Mouse (Mus musculus) heart, postnatal 0 days (tissue): ENCODE data around the gene Hs6st2. TPM values are rescaled to one million over a fixed set of nuclear protein-coding genes. Genes with fewer than 3 reads are reported as not detected.

ENCODE experiments used
- ATAC-seq: fragments of 200-750 bp; cut with Nextera tagmentation; 2 replicates; pipeline ENCODE4 v1.8.0; 2017; ENCODE audit warnings: low read depth, moderate number of reproducible peaks, moderate library complexity; ENCODE audit not compliant: insufficient read depth
- DNase-seq: peaks from one replicate; pipeline ENCODE4 v3.0.0-alpha.2; 2016; ENCODE audit warnings: low spot score
- H3K27ac ChIP-seq: fragments of 300-500 bp; sonication (generic); 2 replicates; pipeline ENCODE4 v1.5.1; 2014; ENCODE audit warnings: low read depth, mild to moderate bottlenecking
- H3K27me3 ChIP-seq: fragments of 300-500 bp; sonication (generic); 2 replicates; pipeline ENCODE4 v1.6.1; 2014; ENCODE audit warnings: low read length, mixed read lengths; ENCODE audit not compliant: control insufficient read depth, insufficient read depth
- H3K36me3 ChIP-seq: fragments of 300-500 bp; sonication (generic); replicated peaks from 2 replicates; pipeline ENCODE4 v1.6.1; 2014; ENCODE audit warnings: low read length, mixed read lengths; ENCODE audit not compliant: control insufficient read depth, insufficient read depth
- H3K4me1 ChIP-seq: fragments of 300-500 bp; sonication (generic); 2 replicates; pipeline ENCODE4 v1.6.1; 2014; ENCODE audit warnings: antibody characterized with exemption; ENCODE audit not compliant: control insufficient read depth, insufficient read depth
- H3K4me2 ChIP-seq: fragments of 300-500 bp; sonication (generic); 2 replicates; pipeline ENCODE4 v1.6.1; 2014; ENCODE audit warnings: low read depth, mild to moderate bottlenecking, low read length, moderate library complexity
- H3K4me3 ChIP-seq: fragments of 300-500 bp; sonication (generic); 2 replicates; pipeline ENCODE4 v1.5.1; 2014; ENCODE audit warnings: low read depth, low read length
- H3K9ac ChIP-seq: fragments of 300-500 bp; sonication (generic); replicated peaks from 2 replicates; pipeline ENCODE4 v1.6.1; 2014; ENCODE audit warnings: low read depth, low read length, mixed read lengths
- H3K9me3 ChIP-seq: fragments of 300-500 bp; sonication (generic); replicated peaks from 2 replicates; pipeline ENCODE4 v1.6.1; 2016; ENCODE audit warnings: low read length; ENCODE audit not compliant: control insufficient read depth
- CTCF ChIP-seq: IDR thresholded peaks from 2 replicates; pipeline ENCODE4 v1.5.1; 2016; ENCODE audit warnings: antibody characterized with exemption, control low read depth, low read depth
- EP300 ChIP-seq: IDR thresholded peaks from 2 replicates; pipeline ENCODE4 v1.6.1; 2016; ENCODE audit warnings: antibody characterized with exemption, low read depth
- WGBS: fragments of 180-500 bp; shearing (Covaris S2); extraction: QIAGEN DNeasy Blood & Tissue Kit; methylation state at CpG from one replicate; pipeline ENCODE4 v1.1.7; 2014; 5-methylcytosine and 5-hydroxymethylcytosine counted together
- polyA plus RNA-seq: library from polyadenylated mRNA; unstranded; fragments of >200 nt; fragmentation: Nextera tagmentation; extraction: Ambion mirVana; gene quantifications from 2 replicates; pipeline ENCODE4 v1.2.1, GENCODE M21; 2015
- total RNA-seq: library from RNA; depleted of rRNA; stranded (reverse); fragments of >200 nt; gene quantifications from 2 replicates; pipeline ENCODE4 v1.2.3, GENCODE M21; 2014; ENCODE audit warnings: low replicate concordance

Hs6st2 gene
- total and polyA plus RNA-seq, 2 experiments from 2014 or later = 2.8 to 20.2 TPM

DNA sequence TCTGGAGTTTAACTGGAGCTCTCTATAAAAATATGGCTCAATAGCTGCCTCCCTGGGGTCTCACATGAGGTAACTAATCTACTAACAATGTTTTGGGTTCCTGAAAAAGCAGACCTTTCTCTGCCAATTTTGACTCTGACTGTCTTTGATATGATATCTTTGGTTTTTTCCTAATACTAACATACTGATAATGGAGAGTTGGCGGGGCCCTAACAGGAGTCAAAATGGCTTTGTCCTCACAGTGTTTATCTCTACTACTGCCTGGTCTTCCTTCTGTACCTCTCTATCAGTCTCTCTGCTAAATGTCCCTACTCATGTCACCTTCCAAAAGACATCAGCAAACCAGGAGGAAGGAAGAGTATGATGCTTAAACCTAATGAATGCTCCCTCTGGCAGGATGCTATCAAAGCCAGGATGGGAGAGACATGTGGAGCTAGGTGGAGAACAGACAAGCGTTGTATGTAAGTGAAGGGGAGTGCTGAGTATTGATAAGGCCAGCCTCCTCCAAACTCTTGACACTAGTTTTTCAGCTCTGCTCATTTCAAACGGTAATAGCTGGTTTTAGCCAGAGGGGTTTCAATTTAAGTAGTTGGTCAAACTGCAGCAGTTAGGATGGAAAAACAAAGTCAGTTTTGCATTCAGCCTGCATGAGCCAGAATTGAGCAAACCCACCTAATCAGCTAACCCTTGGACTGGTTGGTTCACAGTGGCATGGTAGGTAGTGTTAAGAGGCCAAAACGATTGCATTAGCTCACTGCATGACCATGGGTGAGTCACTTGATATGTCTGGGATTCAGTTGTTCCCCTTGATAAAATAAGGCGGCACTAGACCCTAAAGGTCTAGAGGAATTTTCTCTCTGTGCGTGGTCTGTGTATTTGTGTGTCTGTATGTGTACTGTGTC, 4.6 kb upstream of the Hs6st2 start:
- 52% methylated on average over 6 of the region's 6 CpGs for WGBS
- Histone ChIP-seq H3K27me3 (peaks cover 24% of the 10 kb centered on the region; the same call in 1 of the 2 replicates), H3K27ac (no peak overlapping the region), H3K9ac (no peak overlapping the region), H3K36me3 (no peaks in the 10 kb centered on the region), H3K4me3 (no peak overlapping the region), H3K9me3 (no peaks in the 10 kb centered on the region), H3K4me1 (no peaks in the 10 kb centered on the region), H3K4me2 (no peak overlapping the region)
- no peak for TF ChIP-seq EP300
- no peak for TF ChIP-seq CTCF
- ATAC-seq (no peak), DNase-seq (no peak)

DNA sequence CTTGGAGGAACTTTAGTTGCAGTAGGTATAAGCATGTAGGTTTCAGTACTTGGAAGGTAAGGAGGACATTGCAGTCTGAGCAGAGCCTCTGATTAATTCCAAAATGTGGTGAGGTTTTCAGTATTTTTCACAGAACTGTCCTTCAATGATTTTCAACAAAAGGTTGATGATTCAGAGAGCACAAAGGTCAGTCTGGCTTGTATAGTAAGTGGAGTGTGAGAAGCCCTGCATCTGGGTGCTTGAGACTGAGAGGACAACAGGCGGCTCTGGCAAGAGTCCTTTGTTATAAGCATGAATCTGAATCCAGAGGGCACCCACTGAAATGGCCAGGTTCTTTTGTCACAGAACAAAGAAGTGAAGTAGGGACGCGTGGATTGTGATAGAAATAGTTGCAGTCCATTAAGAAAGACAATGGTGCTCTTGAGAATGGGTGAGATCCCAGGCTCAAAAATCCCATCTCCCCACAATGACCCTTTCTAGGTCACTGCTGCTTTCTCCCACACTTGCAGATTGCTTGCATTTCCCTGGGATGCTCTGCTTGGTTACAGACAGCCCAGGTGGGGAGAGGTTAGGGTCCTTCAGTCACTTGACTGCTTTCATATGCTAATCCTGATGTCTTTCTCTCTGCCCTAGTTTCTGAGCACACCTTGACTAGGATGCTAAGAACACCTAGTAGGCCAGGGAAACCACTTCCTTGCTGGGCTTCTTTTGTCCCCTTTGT, 2.8 kb upstream of the Hs6st2 start:
- ATAC-seq (no peak), DNase-seq (no peak)
- peaks cover 27% of the 10 kb centered on the region; the same call in 1 of the 2 replicates for H3K27me3 ChIP-seq
- TF ChIP-seq CTCF = no peak
- WGBS = 70% methylated on average over 3 of the region's 3 CpGs
- no peak overlapping the region for H3K4me2 ChIP-seq
- H3K4me3 ChIP-seq = no peak overlapping the region
- H3K27ac ChIP-seq = no peak overlapping the region
- H3K9me3 ChIP-seq = no peaks in the 10 kb centered on the region
- H3K9ac ChIP-seq = no peak overlapping the region
- no peaks in the 10 kb centered on the region for H3K4me1 ChIP-seq
- no peaks in the 10 kb centered on the region for H3K36me3 ChIP-seq

DNA sequence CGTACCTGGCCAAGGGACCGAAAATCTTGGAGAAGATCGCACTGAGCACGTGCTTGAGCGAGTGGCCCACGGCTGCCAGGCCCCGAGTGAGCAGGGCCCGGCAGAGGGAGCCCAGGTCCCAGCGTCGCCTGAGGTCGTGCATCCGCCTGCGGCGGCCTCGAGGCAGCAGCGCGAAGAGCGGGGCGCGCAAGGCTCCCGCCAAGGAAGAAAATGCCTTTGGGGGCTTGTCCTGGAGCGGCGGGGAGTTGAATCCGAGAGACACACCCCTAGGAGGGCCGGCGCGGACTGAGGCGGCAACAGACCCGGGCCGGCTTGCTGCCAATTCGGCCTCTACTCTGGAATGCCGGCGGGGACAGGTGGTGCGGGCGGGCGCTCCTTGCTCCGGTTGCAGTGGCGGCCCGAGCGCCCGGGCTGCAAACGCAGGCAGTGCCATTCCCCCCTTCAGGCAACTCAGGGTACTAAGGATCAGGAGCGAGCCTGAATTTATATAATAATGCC, 437 bp downstream of the Hs6st2 start:
- ATAC-seq (peak; percentile 44; the same call in 1 of the 2 replicates), DNase-seq (no peak)
- H3K9ac ChIP-seq = no peak overlapping the region
- no peaks in the 10 kb centered on the region for H3K9me3 ChIP-seq
- H3K27me3 ChIP-seq = peaks cover 30% of the 10 kb centered on the region; the same call in 1 of the 2 replicates
- 11% methylated on average over 41 of the region's 43 CpGs for WGBS
- no peaks in the 10 kb centered on the region for H3K4me1 ChIP-seq
- TF ChIP-seq CTCF (no peak), EP300 (no peak)
- H3K4me3 ChIP-seq = peak overlapping the region; percentile 46
- H3K27ac ChIP-seq = no peak overlapping the region
- H3K4me2 ChIP-seq = peak overlapping the region; percentile 83
- no peaks in the 10 kb centered on the region for H3K36me3 ChIP-seq

DNA sequence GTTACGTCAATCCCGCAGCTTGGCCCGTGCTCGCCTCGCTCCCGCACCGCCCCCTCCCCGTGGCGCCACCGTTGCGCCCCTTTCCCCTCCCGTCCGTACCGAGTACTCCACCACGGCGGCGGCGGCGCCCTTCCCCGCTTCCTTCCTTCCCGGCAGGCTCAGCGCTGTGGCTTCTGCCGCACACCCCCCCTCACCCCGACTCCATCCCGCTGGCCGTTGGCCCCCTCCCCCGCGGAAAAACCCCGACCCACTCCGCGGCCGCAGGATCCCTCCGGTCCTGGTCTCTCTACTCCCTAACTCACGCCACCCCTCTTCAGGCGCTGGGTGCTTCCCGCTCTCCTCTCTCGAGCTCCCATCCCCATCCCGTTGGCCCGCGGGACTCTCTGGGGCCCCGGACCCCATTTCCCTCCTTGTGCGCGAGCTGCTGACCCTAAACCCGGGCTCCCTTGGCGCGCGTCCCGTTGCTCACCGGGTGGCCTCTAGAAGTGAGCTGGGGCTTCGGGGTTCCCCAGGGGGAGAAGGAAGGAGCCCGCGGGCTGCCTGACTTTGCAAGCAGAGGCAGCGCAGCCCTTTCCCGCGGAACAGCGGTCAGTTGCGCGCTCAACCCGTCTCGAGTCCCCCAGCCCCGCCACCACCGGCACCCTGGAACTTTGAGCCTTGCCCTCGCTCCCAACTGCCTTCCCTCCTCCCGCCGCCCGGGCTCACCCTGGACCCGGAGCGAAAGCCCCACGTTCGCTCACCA, 1.1 kb downstream of the Hs6st2 start:
- no peaks in the 10 kb centered on the region for H3K4me1 ChIP-seq
- ATAC-seq (peak; percentile 17; the same call in 1 of the 2 replicates), DNase-seq (no peak)
- H3K9me3 ChIP-seq = no peaks in the 10 kb centered on the region
- TF ChIP-seq CTCF = no peak
- no peak for TF ChIP-seq EP300
- H3K27ac ChIP-seq = no peak overlapping the region
- H3K4me2 ChIP-seq = peak overlapping the region; percentile 83
- WGBS = 20% methylated on average over 61 of the region's 70 CpGs
- no peak overlapping the region for H3K9ac ChIP-seq
- H3K27me3 ChIP-seq = peaks cover 30% of the 10 kb centered on the region; the same call in 1 of the 2 replicates
- no peaks in the 10 kb centered on the region for H3K36me3 ChIP-seq
- H3K4me3 ChIP-seq = peak overlapping the region; percentile 46
